Mouse (Mus musculus) urinary bladder, postnatal 25 days (tissue): ENCODE data around the gene Me3.

Source experiments
- DNase-seq: peaks from one replicate; pipeline ENCODE4 v3.0.0; 2022; ENCODE audit warnings: low spot score

Gene Me3

GRCm38 (mm10) chr7:89632342-89633251, at the start of gene Me3:
Gene Me3, plus strand, starts transcription at chr7:89632392.
- peak; percentile 43 for DNase-seq

- no peak for DNase-seq
Measured at GRCm38 (mm10) chr7:89590039-89590438, 42.2 kb upstream of the Me3 start.

- no peak for DNase-seq
Measured at GRCm38 (mm10) chr7:89590542-89591251, 41.5 kb upstream of the Me3 start.

GRCm38 (mm10) chr7:89595813-89596212, 36.4 kb upstream of the Me3 start:
- DNase-seq = no peak

GRCm38 (mm10) chr7:89605589-89606536, 26.3 kb upstream of the Me3 start:
- no peak for DNase-seq

GRCm38 (mm10) chr7:89607329-89607728, 24.9 kb upstream of the Me3 start:
- no peak for DNase-seq

- DNase-seq = no peak
Measured at GRCm38 (mm10) chr7:89611236-89611635, 21.0 kb upstream of the Me3 start.

GRCm38 (mm10) chr7:89616235-89616634, 16.0 kb upstream of the Me3 start:
- no peak for DNase-seq

- DNase-seq = no peak
Measured at GRCm38 (mm10) chr7:89623331-89623730, 8.9 kb upstream of the Me3 start.

- no peak for DNase-seq
Measured at GRCm38 (mm10) chr7:89627393-89627792, 4.8 kb upstream of the Me3 start.

- DNase-seq = no peak
Measured at GRCm38 (mm10) chr7:89628006-89628405, 4.2 kb upstream of the Me3 start.

GRCm38 (mm10) chr7:89629006-89629405, 3.2 kb upstream of the Me3 start:
- no peak for DNase-seq

- DNase-seq = no peak
Measured at GRCm38 (mm10) chr7:89629914-89630313, 2.3 kb upstream of the Me3 start.

GRCm38 (mm10) chr7:89630796-89631195, 1.4 kb upstream of the Me3 start:
- no peak for DNase-seq

GRCm38 (mm10) chr7:89640533-89640932, 8.3 kb downstream of the Me3 start:
- DNase-seq = no peak

GRCm38 (mm10) chr7:89640944-89641661, 8.9 kb downstream of the Me3 start:
- DNase-seq = no peak

GRCm38 (mm10) chr7:89645015-89645414, 12.8 kb downstream of the Me3 start:
- DNase-seq = no peak

GRCm38 (mm10) chr7:89647864-89648263, 15.7 kb downstream of the Me3 start:
- DNase-seq = no peak

- DNase-seq = no peak
Measured at GRCm38 (mm10) chr7:89657183-89657582, 25.0 kb downstream of the Me3 start.

- no peak for DNase-seq
Measured at GRCm38 (mm10) chr7:89657692-89658212, 25.6 kb downstream of the Me3 start.

- no peak for DNase-seq
Measured at GRCm38 (mm10) chr7:89664197-89664596, 32.0 kb downstream of the Me3 start.
